Mouse (Mus musculus): Measurements from ENCODE around the gene Ninj2.
"Not testable (repeated sequence)": the region's sequence is repeated elsewhere in the genome, so short reads cannot be mapped to it uniquely, and the experiment has no call there.

GRCm38 (mm10) chr6:120087041-120087440 lies 6.1 kb upstream of the Ninj2 start:
- not testable (repeated sequence) for TF ChIP-seq CTCF (conservative IDR thresholded peaks at IDR 0.05; ENCODE audit: low read length); NANOG (IDR thresholded peaks at IDR 0.05; ENCODE audit: borderline replicate concordance, low read length); POU5F1 (IDR thresholded peaks at IDR 0.05; ENCODE audit: borderline replicate concordance, low read length)

Data from E14TG2a.4 (cell line).